Mouse (Mus musculus): ENCODE results near the gene Anapc15-ps. TPM values are rescaled to one million over a fixed set of nuclear protein-coding genes. Genes with fewer than 3 reads are reported as not detected.
A peak's percentile ranks its signal among the peaks of the same experiment; 100 is the strongest.

Gene Anapc15-ps
- polyA plus RNA-seq, 1 experiment from 2014 or later, result not detected

GRCm38 (mm10) chr10:95709903-95710660 is 36.8 kb upstream of the Anapc15-ps start:
- no peaks in the 10 kb centered on the region for H3K27me3 ChIP-seq (ENCODE audit: control insufficient read depth, insufficient read depth, low read length)
- H3K36me3 ChIP-seq (ENCODE audit: control insufficient read depth, insufficient read depth, low read length), result no peaks in the 10 kb centered on the region
- DNase-seq (ENCODE audit: low spot score), result no peak
- whole genome bisulfite sequencing, result 69% methylated on average over 8 of the region's 8 CpGs
- H3K4me2 ChIP-seq (ENCODE audit: low read depth, severe bottlenecking), result no peak overlapping the region
- no peak overlapping the region for H3K9ac ChIP-seq (ENCODE audit: low read length)
- H3K4me3 ChIP-seq (ENCODE audit: low read depth, low read length), result no peak overlapping the region
- no peaks in the 10 kb centered on the region for H3K9me3 ChIP-seq (ENCODE audit: control insufficient read depth, low read length)
- no peak for ATAC-seq (ENCODE audit: insufficient number of reproducible peaks, low FRiP score, low TSS enrichment, low read depth)
- H3K27ac ChIP-seq (replicated peaks; ENCODE audit: low read depth, low read length), result 0 out of 2 replicates have a peak overlapping the region, but pooled peaks have one; percentile 36
- H3K4me1 ChIP-seq (ENCODE audit: control insufficient read depth, insufficient read depth, low read length), result peaks cover 14% of the 10 kb centered on the region; the same call in 1 of the 2 replicates

GRCm38 (mm10) chr10:95709143-95709880 is 36.1 kb upstream of the Anapc15-ps start:
- DNase-seq (ENCODE audit: low spot score), result no peak
- H3K4me3 ChIP-seq (ENCODE audit: low read depth, low read length), result no peak overlapping the region
- no peak for ATAC-seq (ENCODE audit: insufficient number of reproducible peaks, low FRiP score, low TSS enrichment, low read depth)
- H3K36me3 ChIP-seq (ENCODE audit: control insufficient read depth, insufficient read depth, low read length), result no peaks in the 10 kb centered on the region
- WGBS, result 31% methylated on average over 10 of the region's 10 CpGs
- no peak overlapping the region for H3K9ac ChIP-seq (ENCODE audit: low read length)
- no peaks in the 10 kb centered on the region for H3K27me3 ChIP-seq (ENCODE audit: control insufficient read depth, insufficient read depth, low read length)
- no peaks in the 10 kb centered on the region for H3K9me3 ChIP-seq (ENCODE audit: control insufficient read depth, low read length)
- H3K27ac ChIP-seq (replicated peaks; ENCODE audit: low read depth, low read length), result 0 out of 2 replicates have a peak overlapping the region, but pooled peaks have one; percentile 36
- no peak overlapping the region for H3K4me2 ChIP-seq (ENCODE audit: low read depth, severe bottlenecking)
- peaks cover 14% of the 10 kb centered on the region; the same call in 1 of the 2 replicates for H3K4me1 ChIP-seq (ENCODE audit: control insufficient read depth, insufficient read depth, low read length)

- Histone ChIP-seq H3K4me1 (ENCODE audit: control insufficient read depth, insufficient read depth, low read length) (peaks cover 14% of the 10 kb centered on the region; the same call in 1 of the 2 replicates), H3K27ac (replicated peaks; ENCODE audit: low read depth, low read length) (no peak overlapping the region), H3K36me3 (ENCODE audit: control insufficient read depth, insufficient read depth, low read length) (no peaks in the 10 kb centered on the region), H3K9me3 (ENCODE audit: control insufficient read depth, low read length) (no peaks in the 10 kb centered on the region), H3K4me3 (ENCODE audit: low read depth, low read length) (no peak overlapping the region), H3K27me3 (ENCODE audit: control insufficient read depth, insufficient read depth, low read length) (no peaks in the 10 kb centered on the region), H3K9ac (ENCODE audit: low read length) (no peak overlapping the region), H3K4me2 (ENCODE audit: low read depth, severe bottlenecking) (no peak overlapping the region)
- WGBS, result 42% methylated on average over 5 of the region's 5 CpGs
- DNase-seq (ENCODE audit: low spot score) (peak; percentile 46), ATAC-seq (ENCODE audit: insufficient number of reproducible peaks, low FRiP score, low TSS enrichment, low read depth) (peak; percentile 63; the same call in 1 of the 2 replicates)
Observed at GRCm38 (mm10) chr10:95708001-95708400, 34.8 kb upstream of the Anapc15-ps start.

GRCm38 (mm10) chr10:95706867-95707266 is 33.6 kb upstream of the Anapc15-ps start:
- Histone ChIP-seq H3K27me3 (ENCODE audit: control insufficient read depth, insufficient read depth, low read length) (no peaks in the 10 kb centered on the region), H3K9ac (ENCODE audit: low read length) (no peak overlapping the region), H3K4me3 (ENCODE audit: low read depth, low read length) (no peak overlapping the region), H3K4me1 (ENCODE audit: control insufficient read depth, insufficient read depth, low read length) (peaks cover 14% of the 10 kb centered on the region; the same call in 1 of the 2 replicates), H3K36me3 (ENCODE audit: control insufficient read depth, insufficient read depth, low read length) (no peaks in the 10 kb centered on the region), H3K9me3 (ENCODE audit: control insufficient read depth, low read length) (no peaks in the 10 kb centered on the region), H3K27ac (replicated peaks; ENCODE audit: low read depth, low read length) (no peak overlapping the region), H3K4me2 (ENCODE audit: low read depth, severe bottlenecking) (no peak overlapping the region)
- ATAC-seq (ENCODE audit: insufficient number of reproducible peaks, low FRiP score, low TSS enrichment, low read depth) (no peak), DNase-seq (ENCODE audit: low spot score) (no peak)
- WGBS, result 92% methylated on average over 9 of the region's 9 CpGs

- DNase-seq (ENCODE audit: low spot score) (no peak), ATAC-seq (ENCODE audit: insufficient number of reproducible peaks, low FRiP score, low TSS enrichment, low read depth) (no peak)
- Histone ChIP-seq H3K36me3 (ENCODE audit: control insufficient read depth, insufficient read depth, low read length) (no peaks in the 10 kb centered on the region), H3K4me2 (ENCODE audit: low read depth, severe bottlenecking) (no peak overlapping the region), H3K9me3 (ENCODE audit: control insufficient read depth, low read length) (no peaks in the 10 kb centered on the region), H3K4me1 (ENCODE audit: control insufficient read depth, insufficient read depth, low read length) (peaks cover 14% of the 10 kb centered on the region; the same call in 1 of the 2 replicates), H3K4me3 (ENCODE audit: low read depth, low read length) (no peak overlapping the region), H3K27ac (replicated peaks; ENCODE audit: low read depth, low read length) (no peak overlapping the region), H3K9ac (ENCODE audit: low read length) (no peak overlapping the region), H3K27me3 (ENCODE audit: control insufficient read depth, insufficient read depth, low read length) (no peaks in the 10 kb centered on the region)
- WGBS, result 85% methylated on average over 3 of the region's 3 CpGs
Observed at GRCm38 (mm10) chr10:95705747-95706146, 32.5 kb upstream of the Anapc15-ps start.

GRCm38 (mm10) chr10:95704847-95705246 is 31.6 kb upstream of the Anapc15-ps start:
- Histone ChIP-seq H3K4me3 (ENCODE audit: low read depth, low read length) (no peak overlapping the region), H3K27ac (replicated peaks; ENCODE audit: low read depth, low read length) (no peak overlapping the region), H3K9me3 (ENCODE audit: control insufficient read depth, low read length) (no peaks in the 10 kb centered on the region), H3K4me2 (ENCODE audit: low read depth, severe bottlenecking) (no peak overlapping the region), H3K4me1 (ENCODE audit: control insufficient read depth, insufficient read depth, low read length) (peaks cover 11% of the 10 kb centered on the region; the same call in 1 of the 2 replicates), H3K9ac (ENCODE audit: low read length) (no peak overlapping the region), H3K36me3 (ENCODE audit: control insufficient read depth, insufficient read depth, low read length) (no peaks in the 10 kb centered on the region), H3K27me3 (ENCODE audit: control insufficient read depth, insufficient read depth, low read length) (no peaks in the 10 kb centered on the region)
- ATAC-seq (ENCODE audit: insufficient number of reproducible peaks, low FRiP score, low TSS enrichment, low read depth) (no peak), DNase-seq (ENCODE audit: low spot score) (no peak)
- WGBS, result 91% methylated on average over 6 of the region's 6 CpGs

- Histone ChIP-seq H3K4me2 (ENCODE audit: low read depth, severe bottlenecking) (no peak overlapping the region), H3K27ac (replicated peaks; ENCODE audit: low read depth, low read length) (no peak overlapping the region), H3K4me1 (ENCODE audit: control insufficient read depth, insufficient read depth, low read length) (peaks cover 3% of the 10 kb centered on the region; the same call in 1 of the 2 replicates), H3K4me3 (ENCODE audit: low read depth, low read length) (no peak overlapping the region), H3K9me3 (ENCODE audit: control insufficient read depth, low read length) (no peaks in the 10 kb centered on the region), H3K9ac (ENCODE audit: low read length) (no peak overlapping the region), H3K27me3 (ENCODE audit: control insufficient read depth, insufficient read depth, low read length) (no peaks in the 10 kb centered on the region), H3K36me3 (ENCODE audit: control insufficient read depth, insufficient read depth, low read length) (no peaks in the 10 kb centered on the region)
- no peak for DNase-seq (ENCODE audit: low spot score)
- 92% methylated on average over 5 of the region's 5 CpGs for WGBS
- ATAC-seq (ENCODE audit: insufficient number of reproducible peaks, low FRiP score, low TSS enrichment, low read depth), result no peak
Observed at GRCm38 (mm10) chr10:95703730-95704129, 30.5 kb upstream of the Anapc15-ps start.

- Histone ChIP-seq H3K36me3 (ENCODE audit: control insufficient read depth, insufficient read depth, low read length) (no peaks in the 10 kb centered on the region), H3K4me2 (ENCODE audit: low read depth, severe bottlenecking) (no peak overlapping the region), H3K9ac (ENCODE audit: low read length) (no peak overlapping the region), H3K9me3 (ENCODE audit: control insufficient read depth, low read length) (no peaks in the 10 kb centered on the region), H3K4me3 (ENCODE audit: low read depth, low read length) (no peak overlapping the region), H3K4me1 (ENCODE audit: control insufficient read depth, insufficient read depth, low read length) (0 out of 2 replicates have a peak, but pooled peaks cover 2% of the 10 kb centered on the region), H3K27me3 (ENCODE audit: control insufficient read depth, insufficient read depth, low read length) (no peaks in the 10 kb centered on the region), H3K27ac (replicated peaks; ENCODE audit: low read depth, low read length) (no peak overlapping the region)
- ATAC-seq (ENCODE audit: insufficient number of reproducible peaks, low FRiP score, low TSS enrichment, low read depth) (no peak), DNase-seq (ENCODE audit: low spot score) (no peak)
- 55% methylated on average over 4 of the region's 4 CpGs for WGBS
Observed at GRCm38 (mm10) chr10:95700422-95700821, 27.2 kb upstream of the Anapc15-ps start.

Measured in limb, embryonic 11.5 days (tissue).